Mouse (Mus musculus) midbrain, embryonic 16.5 days (tissue): ENCODE data around the gene Dhx30. TPM values are rescaled to one million over a fixed set of nuclear protein-coding genes. Genes with fewer than 3 reads are reported as not detected.
A peak's percentile ranks its signal among the peaks of the same experiment; 100 is the strongest.
"Not testable (repeated sequence)": the region's sequence is repeated elsewhere in the genome, so short reads cannot be mapped to it uniquely, and the experiment has no call there.

Source experiments
- ATAC-seq: fragments of 200-750 bp; cut with Nextera tagmentation; 2 replicates; pipeline ENCODE4 v1.8.0; 2017; ENCODE audit warnings: moderate TSS enrichment
- H3K27ac ChIP-seq: fragments of 300-500 bp; sonication (generic); 2 replicates; pipeline ENCODE4 v1.5.1; 2014; ENCODE audit warnings: mild to moderate bottlenecking, low read length, mixed read lengths
- H3K27me3 ChIP-seq: fragments of 300-500 bp; sonication (generic); 2 replicates; pipeline ENCODE4 v1.6.1; 2014; ENCODE audit warnings: low read depth, low read length, mixed read lengths; ENCODE audit not compliant: control insufficient read depth, insufficient read depth
- H3K36me3 ChIP-seq: fragments of 300-500 bp; sonication (generic); 2 replicates; pipeline ENCODE4 v1.6.1; 2014; ENCODE audit warnings: mild to moderate bottlenecking, low read length, moderate library complexity, mixed read lengths; ENCODE audit not compliant: control insufficient read depth, insufficient read depth
- H3K4me1 ChIP-seq: fragments of 300-500 bp; sonication (generic); 2 replicates; pipeline ENCODE4 v1.6.1; 2014; ENCODE audit warnings: mild to moderate bottlenecking, low read length, mixed read lengths; ENCODE audit not compliant: control insufficient read depth, insufficient read depth
- H3K4me2 ChIP-seq: fragments of 300-500 bp; sonication (generic); 2 replicates; pipeline ENCODE4 v1.6.1; 2014; ENCODE audit warnings: mild to moderate bottlenecking, low read length, mixed read lengths
- H3K4me3 ChIP-seq: fragments of 300-500 bp; sonication (generic); 2 replicates; pipeline ENCODE4 v1.5.1; 2014; ENCODE audit warnings: low read depth, mild to moderate bottlenecking, low read length, moderate library complexity, mixed read lengths
- H3K9ac ChIP-seq: fragments of 300-500 bp; sonication (generic); 2 replicates; pipeline ENCODE4 v1.6.1; 2014; ENCODE audit warnings: low read depth, low read length, mixed read lengths
- H3K9me3 ChIP-seq: fragments of 300-500 bp; sonication (generic); replicated peaks from 2 replicates; pipeline ENCODE4 v1.6.1; 2014; ENCODE audit warnings: mild to moderate bottlenecking, low read length, mixed read lengths; ENCODE audit not compliant: control insufficient read depth, poor library complexity, severe bottlenecking
- WGBS: fragments of 180-500 bp; shearing (Covaris S2); extraction: QIAGEN DNeasy Blood & Tissue Kit; methylation state at CpG from one replicate; pipeline ENCODE4 v1.1.7; 2014; 5-methylcytosine and 5-hydroxymethylcytosine counted together
- polyA plus RNA-seq: library from polyadenylated mRNA; unstranded; fragments of >200 nt; fragmentation: Nextera tagmentation; extraction: Ambion mirVana; gene quantifications from 2 replicates; pipeline ENCODE4 v1.2.1, GENCODE M21; 2015

The Dhx30 gene
- 177 and 187 TPM in 2 replicates for polyA plus RNA-seq

- Histone ChIP-seq H3K27me3 (no peaks in the 10 kb centered on the region), H3K9ac (peak within 1 kb of the TSS; percentile 91)
- peak; percentile 43 for ATAC-seq
Observed at GRCm38 (mm10) chr9:110117779-110118139, at the start of gene Dhx30. Gene Dhx30, minus strand, starts transcription at chr9:110117830.

GRCm38 (mm10) chr9:110163071-110163470, 45.4 kb upstream of the Dhx30 start:
- Histone ChIP-seq H3K4me2 (no peak overlapping the region), H3K4me3 (no peak overlapping the region), H3K9ac (no peak overlapping the region), H3K36me3 (peaks cover 20% of the 10 kb centered on the region), H3K27ac (no peak overlapping the region), H3K27me3 (no peaks in the 10 kb centered on the region), H3K9me3 (no peaks in the 10 kb centered on the region), H3K4me1 (no peaks in the 10 kb centered on the region)
- WGBS = 89% methylated on average over 2 of the region's 2 CpGs
- no peak for ATAC-seq

More at GRCm38 (mm10) chr9:110117779-110118139, at the start of gene Dhx30:
- peak within 1 kb of the TSS; percentile 99 for H3K4me3 ChIP-seq
- no peaks in the 10 kb centered on the region for H3K9me3 ChIP-seq
- H3K36me3 ChIP-seq = peaks cover 9% of the 10 kb centered on the region
- H3K27ac ChIP-seq = peak within 1 kb of the TSS; percentile 95
- whole genome bisulfite sequencing = under 1% methylated on average over 17 of the region's 17 CpGs
- H3K4me2 ChIP-seq = peak within 1 kb of the TSS; percentile 85
- H3K4me1 ChIP-seq = peaks cover 26% of the 10 kb centered on the region

- peaks cover 23% of the 10 kb centered on the region for H3K36me3 ChIP-seq
- WGBS = 96% methylated on average over 5 of the region's 5 CpGs
- H3K27ac ChIP-seq = no peak overlapping the region
Observed at GRCm38 (mm10) chr9:110162441-110162840, 44.8 kb upstream of the Dhx30 start.

GRCm38 (mm10) chr9:110160486-110160885, 42.9 kb upstream of the Dhx30 start:
- not testable (repeated sequence) for H3K9me3 ChIP-seq, H3K4me3 ChIP-seq, H3K4me2 ChIP-seq, H3K27me3 ChIP-seq, ATAC-seq, H3K9ac ChIP-seq, H3K27ac ChIP-seq, H3K4me1 ChIP-seq
- peaks cover 25% of the 10 kb centered on the region for H3K36me3 ChIP-seq
- 100% methylated on average over 2 of the region's 2 CpGs for WGBS

More at GRCm38 (mm10) chr9:110162441-110162840, 44.8 kb upstream of the Dhx30 start:
- Histone ChIP-seq H3K4me2 (no peak overlapping the region), H3K27me3 (no peaks in the 10 kb centered on the region), H3K9ac (no peak overlapping the region), H3K4me3 (no peak overlapping the region), H3K9me3 (no peaks in the 10 kb centered on the region), H3K4me1 (no peaks in the 10 kb centered on the region)
- no peak for ATAC-seq

- H3K4me1 ChIP-seq = no peaks in the 10 kb centered on the region
- no peak overlapping the region for H3K4me2 ChIP-seq
- H3K4me3 ChIP-seq = no peak overlapping the region
- WGBS = 92% methylated on average over 1 of the region's 1 CpGs
- H3K27me3 ChIP-seq = no peaks in the 10 kb centered on the region
- H3K27ac ChIP-seq = no peak overlapping the region
- no peak overlapping the region for H3K9ac ChIP-seq
- peaks cover 28% of the 10 kb centered on the region for H3K36me3 ChIP-seq
- no peaks in the 10 kb centered on the region for H3K9me3 ChIP-seq
- no peak for ATAC-seq
Observed at GRCm38 (mm10) chr9:110159036-110159435, 41.4 kb upstream of the Dhx30 start.

- Histone ChIP-seq H3K27ac (no peak overlapping the region), H3K27me3 (no peaks in the 10 kb centered on the region), H3K9me3 (no peaks in the 10 kb centered on the region), H3K4me2 (no peak overlapping the region), H3K4me3 (no peak overlapping the region), H3K9ac (no peak overlapping the region), H3K36me3 (peaks cover 23% of the 10 kb centered on the region), H3K4me1 (no peaks in the 10 kb centered on the region)
- 83% methylated on average over 2 of the region's 2 CpGs for WGBS
- ATAC-seq = no peak
Observed at GRCm38 (mm10) chr9:110148598-110148997, 31.0 kb upstream of the Dhx30 start.

- Histone ChIP-seq H3K4me1 (no peaks in the 10 kb centered on the region), H3K27ac (no peak overlapping the region), H3K4me3 (no peak overlapping the region), H3K4me2 (no peak overlapping the region), H3K36me3 (peaks cover 12% of the 10 kb centered on the region; the same call in 1 of the 2 replicates), H3K9me3 (no peaks in the 10 kb centered on the region), H3K27me3 (no peaks in the 10 kb centered on the region), H3K9ac (no peak overlapping the region)
- 95% methylated on average over 1 of the region's 1 CpGs for WGBS
- no peak for ATAC-seq
Observed at GRCm38 (mm10) chr9:110142097-110142496, 24.5 kb upstream of the Dhx30 start.

- Histone ChIP-seq H3K9ac (no peak overlapping the region), H3K36me3 (peaks cover 9% of the 10 kb centered on the region; the same call in 1 of the 2 replicates), H3K4me1 (peaks cover 14% of the 10 kb centered on the region), H3K4me3 (no peak overlapping the region), H3K27me3 (no peaks in the 10 kb centered on the region), H3K4me2 (no peak overlapping the region), H3K9me3 (no peaks in the 10 kb centered on the region), H3K27ac (no peak overlapping the region)
- 87% methylated on average over 4 of the region's 4 CpGs for WGBS
- no peak for ATAC-seq
Observed at GRCm38 (mm10) chr9:110139119-110139518, 21.5 kb upstream of the Dhx30 start.

GRCm38 (mm10) chr9:110134176-110134575, 16.5 kb upstream of the Dhx30 start:
- Histone ChIP-seq H3K4me2 (peak overlapping the region; percentile 67; the same call in 1 of the 2 replicates), H3K27me3 (no peaks in the 10 kb centered on the region), H3K9ac (no peak overlapping the region), H3K36me3 (no peaks in the 10 kb centered on the region), H3K4me1 (peaks cover 35% of the 10 kb centered on the region), H3K9me3 (no peaks in the 10 kb centered on the region), H3K4me3 (no peak overlapping the region), H3K27ac (no peak overlapping the region)
- ATAC-seq = no peak
- WGBS = 79% methylated on average over 5 of the region's 5 CpGs
